Mouse (Mus musculus) ES-Bruce4 (cell line): ENCODE data around the gene Hsd17b3. TPM values are rescaled to one million over a fixed set of nuclear protein-coding genes. Genes with fewer than 3 reads are reported as not detected.
"Not testable (repeated sequence)": the region's sequence is repeated elsewhere in the genome, so short reads cannot be mapped to it uniquely, and the experiment has no call there.

Source experiments
- H3K27ac ChIP-seq: 2 replicates; pipeline ENCODE4 v1.5.1; 2012; ENCODE audit warnings: low read length, inconsistent platforms; ENCODE audit not compliant: insufficient read depth
- H3K27me3 ChIP-seq: 2 replicates; pipeline ENCODE4 v1.6.1; 2012; ENCODE audit warnings: mild to moderate bottlenecking, low read length, inconsistent platforms; ENCODE audit not compliant: control insufficient read depth, poor library complexity, insufficient read depth, severe bottlenecking
- H3K36me3 ChIP-seq: 2 replicates; pipeline ENCODE4 v1.6.1; 2012; ENCODE audit warnings: inconsistent platforms, mild to moderate bottlenecking, low read length, moderate library complexity; ENCODE audit not compliant: control insufficient read depth, poor library complexity, insufficient read depth, severe bottlenecking
- H3K4me1 ChIP-seq: one replicate; pipeline ENCODE4 v1.8.1; 2011; ENCODE audit warnings: low read length; ENCODE audit not compliant: control insufficient read depth, insufficient read depth
- H3K4me3 ChIP-seq: 2 replicates; pipeline ENCODE4 v1.5.1; 2011; ENCODE audit warnings: low read depth, mild to moderate bottlenecking, low read length
- H3K9ac ChIP-seq: 2 replicates; pipeline ENCODE4 v1.6.1; 2012; ENCODE audit warnings: low read depth, mild to moderate bottlenecking, inconsistent platforms; ENCODE audit not compliant: poor library complexity, severe bottlenecking
- H3K9me3 ChIP-seq: replicated peaks from 2 replicates; pipeline ENCODE4 v1.6.1; 2012; ENCODE audit warnings: mild to moderate bottlenecking, low read length, inconsistent platforms; ENCODE audit not compliant: control insufficient read depth, poor library complexity, insufficient read depth, severe bottlenecking
- CTCF ChIP-seq: IDR thresholded peaks from one replicate; pipeline ENCODE4 v1.8.1; 2011; ENCODE audit warnings: low read depth, low read length
- EP300 ChIP-seq: IDR thresholded peaks from 2 replicates; pipeline ENCODE4 v1.6.1; 2011; ENCODE audit warnings: low read depth, low read length; ENCODE audit not compliant: insufficient read depth
- POLR2A ChIP-seq: IDR thresholded peaks from one replicate; pipeline ENCODE4 v1.8.1; 2011; ENCODE audit warnings: low read length; ENCODE audit not compliant: insufficient read depth
- polyA plus RNA-seq: library from polyadenylated mRNA; stranded (reverse); fragments of >200 nt; gene quantifications from 2 replicates; pipeline ENCODE4 v1.2.4, GENCODE M21; 2011; ENCODE audit warnings: low read depth; ENCODE audit not compliant: missing spikeins, insufficient read depth, insufficient read length

Hsd17b3 gene
- polyA plus RNA-seq, 1 experiment, result not detected

DNA sequence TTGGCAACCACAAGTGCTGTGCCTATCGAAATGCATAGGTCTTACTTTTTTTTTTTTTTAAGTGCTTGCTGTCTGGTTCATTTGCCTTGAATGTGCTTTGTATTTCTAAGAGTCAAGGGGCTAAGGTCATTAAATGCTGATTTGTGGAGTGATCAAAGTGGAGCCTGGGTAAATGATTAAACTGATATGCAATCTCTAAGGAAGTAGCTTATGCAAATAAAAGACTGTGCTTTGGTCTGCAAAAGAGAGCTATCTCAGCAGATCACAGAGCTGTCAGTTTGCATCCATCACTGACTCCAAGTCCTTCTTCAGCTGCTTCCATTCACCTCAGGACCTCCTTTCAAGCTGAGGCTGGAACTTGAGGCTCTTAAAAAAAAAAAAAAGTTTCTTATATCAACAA lies 35.1 kb downstream of the Hsd17b3 start:
- TF ChIP-seq POLR2A, result no peak
- no peak for TF ChIP-seq CTCF
- no peak for TF ChIP-seq EP300
- no peaks in the 10 kb centered on the region for H3K36me3 ChIP-seq
- no peak overlapping the region for H3K4me3 ChIP-seq
- no peaks in the 10 kb centered on the region for H3K27me3 ChIP-seq
- H3K9ac ChIP-seq, result no peak overlapping the region
- no peaks in the 10 kb centered on the region for H3K4me1 ChIP-seq
- no peak overlapping the region for H3K27ac ChIP-seq
- no peaks in the 10 kb centered on the region for H3K9me3 ChIP-seq

DNA sequence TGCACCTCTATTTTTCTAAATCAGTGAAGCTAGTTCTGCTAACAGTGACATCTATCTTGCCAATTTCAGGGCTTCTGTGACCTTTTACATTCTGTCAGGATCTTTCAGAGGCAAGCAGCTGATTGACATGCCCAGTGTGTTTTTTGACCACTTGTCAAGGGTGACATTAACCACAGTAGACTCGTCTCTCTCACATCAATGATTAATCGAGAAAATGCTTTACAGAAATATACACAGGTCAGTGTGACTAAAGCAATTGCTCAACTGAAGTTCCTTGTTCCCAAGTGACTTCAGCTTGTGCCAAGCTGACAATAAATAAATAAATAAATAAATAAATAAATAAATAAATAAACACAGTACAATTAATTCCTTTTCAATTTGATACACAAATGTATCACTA lies 36.7 kb downstream of the Hsd17b3 start:
- H3K9ac ChIP-seq, H3K27me3 ChIP-seq, H3K27ac ChIP-seq, H3K9me3 ChIP-seq, H3K4me3 ChIP-seq, H3K4me1 ChIP-seq, H3K36me3 ChIP-seq: not testable (repeated sequence)

DNA sequence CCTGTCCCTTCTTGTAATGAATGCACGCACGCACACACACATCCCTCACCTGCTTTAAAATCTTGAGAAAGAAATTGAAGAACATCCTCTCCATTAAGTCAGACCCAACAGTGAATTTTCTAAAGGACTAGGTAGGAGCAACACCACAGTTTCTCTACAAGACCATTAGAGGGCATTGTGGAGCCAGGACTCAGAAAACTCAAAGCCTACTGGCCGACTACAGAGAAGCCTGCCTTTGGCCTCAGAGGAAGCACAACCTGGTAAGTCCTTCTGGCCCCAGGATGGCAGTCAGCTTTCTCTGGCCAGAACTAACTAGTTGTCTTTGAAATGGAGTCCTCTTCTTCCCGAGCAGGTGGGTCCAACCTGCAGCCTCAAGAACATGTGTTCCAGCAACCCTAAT lies 38.1 kb downstream of the Hsd17b3 start:
- Histone ChIP-seq H3K9ac (no peak overlapping the region), H3K36me3 (no peaks in the 10 kb centered on the region), H3K27ac (no peak overlapping the region), H3K27me3 (no peaks in the 10 kb centered on the region), H3K9me3 (no peaks in the 10 kb centered on the region), H3K4me1 (no peaks in the 10 kb centered on the region), H3K4me3 (no peak overlapping the region)
- TF ChIP-seq POLR2A (no peak), EP300 (no peak), CTCF (peak; percentile 40)

DNA sequence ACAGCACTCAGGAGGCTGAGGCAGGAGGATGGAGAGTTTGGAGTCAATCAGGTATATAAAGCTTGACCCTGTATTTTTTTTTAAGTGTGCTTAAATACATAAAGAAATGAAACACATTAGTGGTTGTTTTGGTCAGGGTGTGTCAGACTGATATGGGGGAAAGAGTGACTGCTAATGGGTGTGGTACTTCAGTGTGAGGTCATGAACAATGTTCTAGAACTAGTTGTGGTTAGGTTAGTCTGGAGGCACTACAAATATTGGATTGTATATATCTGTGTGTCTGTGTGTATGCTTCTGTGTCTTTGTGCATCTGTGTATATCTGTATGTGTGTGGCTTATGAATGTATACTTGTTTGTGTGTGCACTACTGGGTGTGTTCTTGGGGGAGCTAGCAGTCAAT lies 39.5 kb downstream of the Hsd17b3 start:
- H3K9me3 ChIP-seq, result no peaks in the 10 kb centered on the region
- no peak overlapping the region for H3K27ac ChIP-seq
- H3K4me3 ChIP-seq, result no peak overlapping the region
- no peak overlapping the region for H3K9ac ChIP-seq
- H3K4me1 ChIP-seq, result no peaks in the 10 kb centered on the region
- H3K27me3 ChIP-seq, result no peaks in the 10 kb centered on the region
- TF ChIP-seq EP300 (no peak), POLR2A (no peak), CTCF (no peak)
- no peaks in the 10 kb centered on the region for H3K36me3 ChIP-seq

DNA sequence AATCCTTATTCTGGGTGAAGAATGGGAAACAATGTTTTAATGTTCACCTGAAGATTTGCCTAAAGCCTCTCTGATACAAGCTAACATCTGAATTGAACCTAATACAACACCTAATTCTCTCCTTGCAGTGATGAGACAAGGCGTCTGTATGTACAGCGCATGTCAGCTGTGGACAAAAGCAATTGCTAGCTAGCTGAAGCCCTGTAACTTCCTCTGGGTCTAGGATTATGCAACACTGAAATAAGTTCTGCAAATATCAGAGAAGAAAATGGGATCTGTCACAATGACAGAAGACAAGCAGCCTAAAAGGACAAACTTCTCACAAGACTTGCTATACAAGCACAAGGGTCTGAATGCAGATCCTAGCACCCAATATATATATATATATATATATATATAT lies 40.6 kb downstream of the Hsd17b3 start:
- no peak overlapping the region for H3K27ac ChIP-seq
- H3K4me1 ChIP-seq, result no peaks in the 10 kb centered on the region
- H3K9me3 ChIP-seq, result no peaks in the 10 kb centered on the region
- H3K9ac ChIP-seq, result no peak overlapping the region
- no peaks in the 10 kb centered on the region for H3K36me3 ChIP-seq
- no peak overlapping the region for H3K4me3 ChIP-seq
- TF ChIP-seq EP300 (no peak), CTCF (no peak), POLR2A (no peak)
- H3K27me3 ChIP-seq, result no peaks in the 10 kb centered on the region

- Histone ChIP-seq H3K4me3 (no peak overlapping the region), H3K27ac (no peak overlapping the region), H3K4me1 (no peaks in the 10 kb centered on the region), H3K9ac (no peak overlapping the region), H3K36me3 (no peaks in the 10 kb centered on the region), H3K27me3 (no peaks in the 10 kb centered on the region), H3K9me3 (no peaks in the 10 kb centered on the region)
- no peak for TF ChIP-seq POLR2A
- TF ChIP-seq CTCF, result no peak
- TF ChIP-seq EP300, result no peak
These were observed 49.1 kb downstream of the Hsd17b3 start for GRCm38 (mm10) chr13:64039976-64040375.

DNA sequence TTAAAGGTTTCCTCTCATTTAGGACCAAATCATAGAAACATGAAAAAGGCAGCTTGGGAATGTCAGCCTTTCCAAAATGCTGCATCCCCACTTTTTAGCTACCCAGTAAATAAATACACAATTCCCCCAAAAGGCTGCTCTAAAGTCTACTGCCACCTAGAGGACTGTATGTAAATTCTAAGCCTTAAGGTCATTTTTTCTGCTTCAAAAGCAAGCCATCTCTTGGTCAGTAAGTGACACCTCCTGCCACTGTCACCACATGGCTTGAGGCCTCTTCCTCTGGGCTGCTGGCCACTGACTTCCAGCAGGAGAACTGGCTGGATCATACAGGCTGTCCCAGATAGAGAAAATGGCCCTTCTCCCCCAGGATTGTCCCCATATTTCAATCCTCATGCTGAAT lies 50.9 kb downstream of the Hsd17b3 start:
- Histone ChIP-seq H3K27me3 (no peaks in the 10 kb centered on the region), H3K4me1 (no peaks in the 10 kb centered on the region), H3K9ac (no peak overlapping the region), H3K27ac (no peak overlapping the region), H3K4me3 (no peak overlapping the region), H3K9me3 (no peaks in the 10 kb centered on the region), H3K36me3 (no peaks in the 10 kb centered on the region)
- TF ChIP-seq CTCF (no peak), POLR2A (no peak), EP300 (no peak)
